Mouse (Mus musculus) forebrain, embryonic 16.5 days (tissue): ENCODE results near the gene Gm6217. TPM values are rescaled to one million over a fixed set of nuclear protein-coding genes. Genes with fewer than 3 reads are reported as not detected.

Experiments used
- ATAC-seq: fragments of 200-750 bp; cut with Nextera tagmentation; 2 replicates; pipeline ENCODE4 v1.8.0; 2017; ENCODE audit warnings: mild to moderate bottlenecking, moderate library complexity
- H3K27ac ChIP-seq: fragments of 300-500 bp; sonication (generic); 2 replicates; pipeline ENCODE4 v1.5.1; 2014; ENCODE audit warnings: low read length, control low read depth
- H3K27me3 ChIP-seq: fragments of 300-500 bp; sonication (generic); replicated peaks from 2 replicates; pipeline ENCODE4 v1.6.1; 2014; ENCODE audit warnings: low read length; ENCODE audit not compliant: control insufficient read depth, insufficient read depth
- H3K36me3 ChIP-seq: fragments of 300-500 bp; sonication (generic); 2 replicates; pipeline ENCODE4 v1.6.1; 2014; ENCODE audit not compliant: control insufficient read depth, insufficient read depth
- H3K4me1 ChIP-seq: fragments of 300-500 bp; sonication (generic); replicated peaks from 2 replicates; pipeline ENCODE4 v1.6.1; 2014; ENCODE audit warnings: low read length; ENCODE audit not compliant: control insufficient read depth, insufficient read depth
- H3K4me2 ChIP-seq: fragments of 300-500 bp; sonication (generic); 2 replicates; pipeline ENCODE4 v1.6.1; 2014; ENCODE audit warnings: mild to moderate bottlenecking, low read length, control low read depth
- H3K4me3 ChIP-seq: fragments of 300-500 bp; sonication (generic); replicated peaks from 2 replicates; pipeline ENCODE4 v1.5.1; 2014; ENCODE audit warnings: mild to moderate bottlenecking, low read length, control low read depth
- H3K9ac ChIP-seq: fragments of 300-500 bp; sonication (generic); replicated peaks from 2 replicates; pipeline ENCODE4 v1.6.1; 2014; ENCODE audit warnings: low read depth, low read length, control low read depth
- H3K9me3 ChIP-seq: fragments of 300-500 bp; sonication (generic); 2 replicates; pipeline ENCODE4 v1.6.1; 2016; ENCODE audit warnings: low read length; ENCODE audit not compliant: control insufficient read depth
- WGBS: fragments of 180-500 bp; shearing (Covaris S2); extraction: QIAGEN DNeasy Blood & Tissue Kit; methylation state at CpG from one replicate; pipeline ENCODE4 v1.1.7; 2014; 5-methylcytosine and 5-hydroxymethylcytosine counted together
- polyA plus RNA-seq: library from polyadenylated mRNA; unstranded; fragments of >200 nt; fragmentation: Nextera tagmentation; extraction: Ambion mirVana; gene quantifications from 2 replicates; pipeline ENCODE4 v1.2.1, GENCODE M21; 2015

Gene Gm6217
- polyA plus RNA-seq, 1 experiment from 2014 or later: not detected

GRCm38 (mm10) chr1:82901201-82901600 is 30.0 kb downstream of the Gm6217 start:
- Histone ChIP-seq H3K4me2 (no peak overlapping the region), H3K4me1 (no peaks in the 10 kb centered on the region), H3K27ac (no peak overlapping the region), H3K9ac (no peak overlapping the region), H3K9me3 (no peaks in the 10 kb centered on the region), H3K27me3 (no peaks in the 10 kb centered on the region), H3K4me3 (no peak overlapping the region), H3K36me3 (peaks cover 18% of the 10 kb centered on the region)
- ATAC-seq: no peak
- 94% methylated on average over 3 of the region's 3 CpGs for WGBS

- H3K36me3 ChIP-seq: peaks cover 18% of the 10 kb centered on the region
Measured at GRCm38 (mm10) chr1:82900567-82900966, 30.6 kb downstream of the Gm6217 start.

GRCm38 (mm10) chr1:82893269-82893668 is 37.9 kb downstream of the Gm6217 start:
- WGBS: 94% methylated on average over 7 of the region's 7 CpGs
- Histone ChIP-seq H3K4me1 (no peaks in the 10 kb centered on the region), H3K4me3 (no peak overlapping the region), H3K27me3 (no peaks in the 10 kb centered on the region), H3K9ac (no peak overlapping the region), H3K4me2 (no peak overlapping the region), H3K36me3 (peaks cover 8% of the 10 kb centered on the region), H3K9me3 (no peaks in the 10 kb centered on the region), H3K27ac (no peak overlapping the region)
- no peak for ATAC-seq

More at GRCm38 (mm10) chr1:82900567-82900966, 30.6 kb downstream of the Gm6217 start:
- Histone ChIP-seq H3K9me3 (no peaks in the 10 kb centered on the region), H3K4me2 (no peak overlapping the region), H3K9ac (no peak overlapping the region), H3K4me1 (no peaks in the 10 kb centered on the region), H3K27ac (no peak overlapping the region), H3K4me3 (no peak overlapping the region), H3K27me3 (no peaks in the 10 kb centered on the region)
- no peak for ATAC-seq
- 95% methylated on average over 1 of the region's 1 CpGs for WGBS

Other genes starting within 250 kb of the Gm6217 start
- gene Mff, start 206.5 kb downstream of the Gm6217 start, polyA plus RNA-seq: 410 and 433 TPM in 2 replicates
- not detected in 2 replicates for gene Tm4sf20, start 162.9 kb downstream of the Gm6217 start, polyA plus RNA-seq
- gene Gm47791, start 160.2 kb downstream of the Gm6217 start, polyA plus RNA-seq: not detected in 2 replicates
- gene Agfg1, start 91.9 kb downstream of the Gm6217 start, polyA plus RNA-seq: 33.7 and 39.9 TPM in 2 replicates
- 0.32 TPM in 1 of 2 replicates, not detected in the other for gene A030005L19Rik, start 18.1 kb downstream of the Gm6217 start, polyA plus RNA-seq
- gene A030014E15Rik, start 6.5 kb downstream of the Gm6217 start, polyA plus RNA-seq: not detected in 2 replicates
- not detected in 2 replicates for gene A030003K21Rik, start 12.0 kb upstream of the Gm6217 start, polyA plus RNA-seq
- gene Gm7544, start 24.6 kb upstream of the Gm6217 start, polyA plus RNA-seq: not detected in 2 replicates
- gene Gm47955, start 28.9 kb upstream of the Gm6217 start, polyA plus RNA-seq: not detected in 2 replicates
- not detected in 2 replicates for gene Gm47959, start 69.1 kb upstream of the Gm6217 start, polyA plus RNA-seq
- gene Slc19a3, start 107.0 kb upstream of the Gm6217 start, polyA plus RNA-seq: 1.2 TPM in 2 replicates
- not detected in 2 replicates for gene Krtap28-10, start 111.1 kb upstream of the Gm6217 start, polyA plus RNA-seq
- gene Gm47969, start 113.5 kb upstream of the Gm6217 start, polyA plus RNA-seq: not detected in 2 replicates
- not detected in 2 replicates for gene A030005K14Rik, start 128.0 kb upstream of the Gm6217 start, polyA plus RNA-seq
- not detected in 2 replicates for gene Krtap28-13, start 129.5 kb upstream of the Gm6217 start, polyA plus RNA-seq
- gene Ccl20, start 185.4 kb upstream of the Gm6217 start, polyA plus RNA-seq: not detected in 2 replicates
- 0.82 and 0.89 TPM in 2 replicates for gene Daw1, start 228.4 kb upstream of the Gm6217 start, polyA plus RNA-seq